Mouse (Mus musculus) C2C12 (cell line): ENCODE measurements around the gene Git2.

Experiments used
- CEBPB ChIP-seq: IDR thresholded peaks from one replicate; pipeline ENCODE4 v1.6.1; 2011; ENCODE audit warnings: low read depth, mild to moderate bottlenecking, control low read depth, moderate library complexity
- CTCF ChIP-seq: IDR thresholded peaks from one replicate; pipeline ENCODE4 v1.5.1; 2011; ENCODE audit not compliant: control insufficient read depth, insufficient read depth, insufficient read length
- FOSL1 ChIP-seq: IDR thresholded peaks from one replicate; pipeline ENCODE4 v1.8.0; 2011; ENCODE audit warnings: mild to moderate bottlenecking, low read length; ENCODE audit not compliant: poor library complexity, insufficient read depth, severe bottlenecking
- MAX ChIP-seq: IDR thresholded peaks from one replicate; pipeline ENCODE4 v1.6.1; 2011; ENCODE audit warnings: mild to moderate bottlenecking, control low read depth
- MYOD1 ChIP-seq: IDR thresholded peaks from one replicate; pipeline ENCODE4 v1.6.1; 2011; ENCODE audit warnings: low read depth; ENCODE audit not compliant: control insufficient read depth, insufficient read length
- MYOG ChIP-seq: IDR thresholded peaks from one replicate; pipeline ENCODE4 v1.6.1; 2011; ENCODE audit not compliant: control insufficient read depth, insufficient read length; ENCODE audit errors: extremely low read depth
- USF1 ChIP-seq: IDR thresholded peaks from one replicate; pipeline ENCODE4 v1.6.1; 2011; ENCODE audit warnings: low read depth, mild to moderate bottlenecking, control low read depth, moderate library complexity

GRCm38 (mm10) chr5:114822796-114823688, 47.7 kb upstream of the Git2 start, which contains the start of gene 1500011B03Rik:
- TF ChIP-seq CTCF: no peak
- no peak for TF ChIP-seq MYOG
- TF ChIP-seq MAX: no peak
- TF ChIP-seq CEBPB: no peak
- TF ChIP-seq USF1: no peak
- no peak for TF ChIP-seq FOSL1
- no peak for TF ChIP-seq MYOD1
